Mouse (Mus musculus): ENCODE results near the gene Cfc1. TPM values are rescaled to one million over a fixed set of nuclear protein-coding genes. Genes with fewer than 3 reads are reported as not detected.

The Cfc1 gene
- polyA plus RNA-seq, 1 experiment, result not detected

GRCm38 (mm10) chr1:34564383-34565045 lies 29.1 kb downstream of the Cfc1 start:
- no peak for TF ChIP-seq POLR2A (IDR thresholded peaks at IDR 0.05; ENCODE audit: borderline replicate concordance, control insufficient read depth, low read depth, low read length)
- TF ChIP-seq CTCF (IDR thresholded peaks at IDR 0.05; ENCODE audit: control insufficient read depth, insufficient read depth, low read length), result no peak
- H3K4me3 ChIP-seq (replicated peaks; ENCODE audit: control insufficient read depth, low read depth, low read length), result no peak overlapping the region
- WGBS, result 44% methylated on average over 8 of the region's 8 CpGs
- H3K4me1 ChIP-seq (ENCODE audit: control insufficient read depth, insufficient read depth, low read length), result no peaks in the 10 kb centered on the region
- H3K27ac ChIP-seq (ENCODE audit: control insufficient read depth, insufficient read depth, low read depth, low read length, poor library complexity), result no peak overlapping the region

- Histone ChIP-seq H3K4me3 (replicated peaks; ENCODE audit: control insufficient read depth, low read depth, low read length) (no peak overlapping the region), H3K4me1 (ENCODE audit: control insufficient read depth, insufficient read depth, low read length) (no peaks in the 10 kb centered on the region), H3K27ac (ENCODE audit: control insufficient read depth, insufficient read depth, low read depth, low read length, poor library complexity) (no peak overlapping the region)
- TF ChIP-seq CTCF (IDR thresholded peaks at IDR 0.05; ENCODE audit: control insufficient read depth, insufficient read depth, low read length) (no peak), POLR2A (IDR thresholded peaks at IDR 0.05; ENCODE audit: borderline replicate concordance, control insufficient read depth, low read depth, low read length) (no peak)
- WGBS, result 96% methylated on average over 2 of the region's 2 CpGs
Measured at GRCm38 (mm10) chr1:34568120-34568519, 32.7 kb downstream of the Cfc1 start.

GRCm38 (mm10) chr1:34569876-34570275 lies 34.4 kb downstream of the Cfc1 start:
- Histone ChIP-seq H3K27ac (ENCODE audit: control insufficient read depth, insufficient read depth, low read depth, low read length, poor library complexity) (no peak overlapping the region), H3K4me1 (ENCODE audit: control insufficient read depth, insufficient read depth, low read length) (no peaks in the 10 kb centered on the region), H3K4me3 (replicated peaks; ENCODE audit: control insufficient read depth, low read depth, low read length) (no peak overlapping the region)
- WGBS, result 84% methylated on average over 2 of the region's 2 CpGs
- TF ChIP-seq POLR2A (IDR thresholded peaks at IDR 0.05; ENCODE audit: borderline replicate concordance, control insufficient read depth, low read depth, low read length) (no peak), CTCF (IDR thresholded peaks at IDR 0.05; ENCODE audit: control insufficient read depth, insufficient read depth, low read length) (no peak)

GRCm38 (mm10) chr1:34571431-34571830 lies 36.0 kb downstream of the Cfc1 start:
- no peak for TF ChIP-seq POLR2A (IDR thresholded peaks at IDR 0.05; ENCODE audit: borderline replicate concordance, control insufficient read depth, low read depth, low read length)
- TF ChIP-seq CTCF (IDR thresholded peaks at IDR 0.05; ENCODE audit: control insufficient read depth, insufficient read depth, low read length), result no peak
- no peaks in the 10 kb centered on the region for H3K4me1 ChIP-seq (ENCODE audit: control insufficient read depth, insufficient read depth, low read length)
- H3K27ac ChIP-seq (ENCODE audit: control insufficient read depth, insufficient read depth, low read depth, low read length, poor library complexity), result no peak overlapping the region
- H3K4me3 ChIP-seq (replicated peaks; ENCODE audit: control insufficient read depth, low read depth, low read length), result no peak overlapping the region
- WGBS, result 67% methylated on average over 6 of the region's 6 CpGs

- Histone ChIP-seq H3K4me3 (replicated peaks; ENCODE audit: control insufficient read depth, low read depth, low read length) (no peak overlapping the region), H3K4me1 (ENCODE audit: control insufficient read depth, insufficient read depth, low read length) (no peaks in the 10 kb centered on the region), H3K27ac (ENCODE audit: control insufficient read depth, insufficient read depth, low read depth, low read length, poor library complexity) (no peak overlapping the region)
- WGBS, result 26% methylated on average over 6 of the region's 6 CpGs
- TF ChIP-seq POLR2A (IDR thresholded peaks at IDR 0.05; ENCODE audit: borderline replicate concordance, control insufficient read depth, low read depth, low read length) (no peak), CTCF (IDR thresholded peaks at IDR 0.05; ENCODE audit: control insufficient read depth, insufficient read depth, low read length) (no peak)
Measured at GRCm38 (mm10) chr1:34573221-34573620, 37.8 kb downstream of the Cfc1 start.

GRCm38 (mm10) chr1:34578851-34579781 lies 43.7 kb downstream of the Cfc1 start, which contains the start of gene Amer3:
Amer3 (plus strand) TSS chr1:34579657.
- no peak within 1 kb of the TSS for H3K4me3 ChIP-seq (replicated peaks; ENCODE audit: control insufficient read depth, low read depth, low read length)
- no peak for TF ChIP-seq CTCF (IDR thresholded peaks at IDR 0.05; ENCODE audit: control insufficient read depth, insufficient read depth, low read length)
- TF ChIP-seq POLR2A (IDR thresholded peaks at IDR 0.05; ENCODE audit: borderline replicate concordance, control insufficient read depth, low read depth, low read length), result no peak
- no peak within 1 kb of the TSS; the same call in 1 of the 2 replicates for H3K27ac ChIP-seq (ENCODE audit: control insufficient read depth, insufficient read depth, low read depth, low read length, poor library complexity)
- under 1% methylated on average over 53 of the region's 53 CpGs for whole genome bisulfite sequencing
- no peaks in the 10 kb centered on the region for H3K4me1 ChIP-seq (ENCODE audit: control insufficient read depth, insufficient read depth, low read length)

GRCm38 (mm10) chr1:34579782-34580356 lies 44.4 kb downstream of the Cfc1 start:
- Histone ChIP-seq H3K4me1 (ENCODE audit: control insufficient read depth, insufficient read depth, low read length) (no peaks in the 10 kb centered on the region), H3K27ac (ENCODE audit: control insufficient read depth, insufficient read depth, low read depth, low read length, poor library complexity) (no peak overlapping the region; the same call in 1 of the 2 replicates), H3K4me3 (replicated peaks; ENCODE audit: control insufficient read depth, low read depth, low read length) (no peak overlapping the region)
- WGBS, result 10% methylated on average over 18 of the region's 18 CpGs
- TF ChIP-seq CTCF (IDR thresholded peaks at IDR 0.05; ENCODE audit: control insufficient read depth, insufficient read depth, low read length) (no peak), POLR2A (IDR thresholded peaks at IDR 0.05; ENCODE audit: borderline replicate concordance, control insufficient read depth, low read depth, low read length) (no peak)

GRCm38 (mm10) chr1:34582218-34582617 lies 46.8 kb downstream of the Cfc1 start:
- no peaks in the 10 kb centered on the region for H3K4me1 ChIP-seq (ENCODE audit: control insufficient read depth, insufficient read depth, low read length)
- 77% methylated on average over 6 of the region's 6 CpGs for WGBS
- no peak overlapping the region for H3K27ac ChIP-seq (ENCODE audit: control insufficient read depth, insufficient read depth, low read depth, low read length, poor library complexity)
- no peak for TF ChIP-seq POLR2A (IDR thresholded peaks at IDR 0.05; ENCODE audit: borderline replicate concordance, control insufficient read depth, low read depth, low read length)
- H3K4me3 ChIP-seq (replicated peaks; ENCODE audit: control insufficient read depth, low read depth, low read length), result no peak overlapping the region

Measured in bone marrow, adult 2 months (tissue).